Mouse (Mus musculus): ENCODE data around the gene Mtf1.

GRCm38 (mm10) chr4:124825371-124825965, 23.6 kb downstream of the Mtf1 start:
- TF ChIP-seq CTCF (IDR thresholded peaks at IDR 0.05; ENCODE audit: low read depth) = no peak
- TF ChIP-seq EP300 (optimal IDR thresholded peaks at IDR 0.05) = no peak
